ENCODE assay signal across 16 mouse cellular contexts in genomic region chr11:101265906-101266305, GRCm38 (mm10). TPM values are rescaled to one million over a fixed set of nuclear protein-coding genes. Genes with fewer than 3 reads are reported as not detected.
A peak's percentile ranks its signal among the peaks of the same experiment; 100 is the strongest.
DNase-seq lines count a peak whose midpoint lies in the region; ATAC-seq and TF ChIP-seq lines count a peak whose summit lies in the region.
"Had no signal": no experiment of that assay in that cellular context is flagged by ENCODE, and none has a peak within 500 bp of the region (broad histone marks: within the 10 kb centered on the region; RNA-seq: fewer than 3 reads in every experiment).

No protein-coding gene starts in this region.

- H3K9me3 ChIP-seq in forebrain, embryonic 14.5 days (replicated peaks; ENCODE audit: control insufficient read depth, low read length) = no peaks in the 10 kb centered on the region
- H3K9me3 ChIP-seq in forebrain, embryonic 13.5 days (replicated peaks) = no peaks in the 10 kb centered on the region
- no peaks in the 10 kb centered on the region for H3K9me3 ChIP-seq in lung, embryonic 14.5 days (ENCODE audit: low read depth, low read length)
- no peaks in the 10 kb centered on the region for H3K9me3 ChIP-seq in forebrain, embryonic 16.5 days (ENCODE audit: control insufficient read depth, low read length)
- no peaks in the 10 kb centered on the region for H3K9me3 ChIP-seq in midbrain, embryonic 12.5 days
- H3K9me3 ChIP-seq: heart, embryonic 13.5 days; limb, embryonic 15.5 days; neural tube, embryonic 12.5 days had no signal

- no peak overlapping the region for H3K9ac ChIP-seq in forebrain, embryonic 14.5 days (ENCODE audit: low read length)
- no peak overlapping the region for H3K9ac ChIP-seq in forebrain, embryonic 13.5 days
- no peak overlapping the region for H3K9ac ChIP-seq in lung, embryonic 14.5 days
- no peak overlapping the region for H3K9ac ChIP-seq in forebrain, embryonic 16.5 days (replicated peaks; ENCODE audit: low read depth, low read length)
- H3K9ac ChIP-seq in midbrain, embryonic 12.5 days (replicated peaks) = no peak overlapping the region
- H3K9ac ChIP-seq: limb, embryonic 15.5 days had no signal

- no peak for TF ChIP-seq CTCF in lung, embryonic 14.5 days (IDR thresholded peaks at IDR 0.05; ENCODE audit: low read depth)

- H3K4me3 ChIP-seq in forebrain, embryonic 14.5 days (ENCODE audit: low read depth, low read length) = 0 out of 2 replicates have a peak overlapping the region, but pooled peaks have one; percentile 14
- H3K4me3 ChIP-seq in forebrain, embryonic 13.5 days = no peak overlapping the region
- no peak overlapping the region; the same call in 1 of the 2 replicates for H3K4me3 ChIP-seq in lung, embryonic 14.5 days (ENCODE audit: low read depth, low read length)
- H3K4me3 ChIP-seq in forebrain, embryonic 16.5 days (replicated peaks; ENCODE audit: low read length) = no peak overlapping the region
- H3K4me3 ChIP-seq in midbrain, embryonic 12.5 days = peak overlapping the region; percentile 35; the same call in 1 of the 2 replicates

- DNase-seq in forebrain, embryonic 14.5 days (ENCODE audit: low spot score) = no peak
- no peak for DNase-seq in lung, embryonic 14.5 days
- DNase-seq in lung, postnatal 14 days = no peak
- DNase-seq in embryo, embryonic 10.5 days (ENCODE audit: low spot score) = no peak
- no peak for DNase-seq in right cerebral cortex, postnatal 4 days
- DNase-seq: adrenal gland, adult 2 months; cerebellum, adult 2 months; kidney, postnatal 25 days; lung, adult 2 months; thymus, postnatal 25 days had no signal

- H3K4me1 ChIP-seq in forebrain, embryonic 14.5 days (ENCODE audit: control insufficient read depth, insufficient read depth, low read length) = peaks cover 3% of the 10 kb centered on the region
- peaks cover 28% of the 10 kb centered on the region for H3K4me1 ChIP-seq in forebrain, embryonic 13.5 days
- peaks cover 16% of the 10 kb centered on the region for H3K4me1 ChIP-seq in lung, embryonic 14.5 days (ENCODE audit: insufficient read depth)
- peaks cover 12% of the 10 kb centered on the region for H3K4me1 ChIP-seq in forebrain, embryonic 16.5 days (replicated peaks; ENCODE audit: control insufficient read depth, insufficient read depth, low read length)
- peaks cover 34% of the 10 kb centered on the region for H3K4me1 ChIP-seq in midbrain, embryonic 12.5 days

- H3K36me3 ChIP-seq in forebrain, embryonic 14.5 days (ENCODE audit: control insufficient read depth, insufficient read depth, low read length) = no peaks in the 10 kb centered on the region
- H3K36me3 ChIP-seq in forebrain, embryonic 13.5 days (ENCODE audit: poor library complexity, severe bottlenecking) = no peaks in the 10 kb centered on the region
- no peaks in the 10 kb centered on the region for H3K36me3 ChIP-seq in lung, embryonic 14.5 days (ENCODE audit: insufficient read depth)
- no peaks in the 10 kb centered on the region for H3K36me3 ChIP-seq in forebrain, embryonic 16.5 days (ENCODE audit: control insufficient read depth, insufficient read depth)
- no peaks in the 10 kb centered on the region for H3K36me3 ChIP-seq in midbrain, embryonic 12.5 days
- H3K36me3 ChIP-seq: limb, embryonic 15.5 days; neural tube, embryonic 12.5 days had no signal

- H3K27me3 ChIP-seq in forebrain, embryonic 14.5 days (replicated peaks; ENCODE audit: control insufficient read depth, insufficient read depth, low read length) = peaks cover 44% of the 10 kb centered on the region
- peaks cover 70% of the 10 kb centered on the region for H3K27me3 ChIP-seq in forebrain, embryonic 13.5 days
- peaks cover 38% of the 10 kb centered on the region for H3K27me3 ChIP-seq in lung, embryonic 14.5 days (ENCODE audit: insufficient read depth, low read length)
- peaks cover 38% of the 10 kb centered on the region for H3K27me3 ChIP-seq in forebrain, embryonic 16.5 days (replicated peaks; ENCODE audit: control insufficient read depth, insufficient read depth, low read length)
- H3K27me3 ChIP-seq in midbrain, embryonic 12.5 days = peaks cover 80% of the 10 kb centered on the region

- no peak for ATAC-seq in forebrain, embryonic 14.5 days
- ATAC-seq in forebrain, embryonic 13.5 days = no peak
- ATAC-seq in lung, embryonic 14.5 days (ENCODE audit: insufficient read depth) = no peak
- no peak for ATAC-seq in forebrain, embryonic 16.5 days
- ATAC-seq in midbrain, embryonic 12.5 days (ENCODE audit: low FRiP score, low read depth) = no peak

- no peak overlapping the region for H3K4me2 ChIP-seq in forebrain, embryonic 14.5 days (ENCODE audit: low read length)
- H3K4me2 ChIP-seq in forebrain, embryonic 13.5 days = no peak overlapping the region
- peak overlapping the region; percentile 64 for H3K4me2 ChIP-seq in lung, embryonic 14.5 days
- peak overlapping the region; percentile 58; the same call in 1 of the 2 replicates for H3K4me2 ChIP-seq in forebrain, embryonic 16.5 days (ENCODE audit: low read length)
- H3K4me2 ChIP-seq in midbrain, embryonic 12.5 days (replicated peaks) = peak overlapping the region; percentile 55; the same call in 1 of the 2 replicates

- no peak overlapping the region for H3K27ac ChIP-seq in forebrain, embryonic 14.5 days (ENCODE audit: low read depth, low read length)
- no peak overlapping the region for H3K27ac ChIP-seq in forebrain, embryonic 13.5 days
- no peak overlapping the region for H3K27ac ChIP-seq in lung, embryonic 14.5 days (ENCODE audit: low read depth)
- H3K27ac ChIP-seq in forebrain, embryonic 16.5 days (ENCODE audit: low read length) = no peak overlapping the region
- no peak overlapping the region for H3K27ac ChIP-seq in midbrain, embryonic 12.5 days (replicated peaks)
- H3K27ac ChIP-seq: heart, embryonic 13.5 days; limb, embryonic 15.5 days; neural tube, embryonic 12.5 days had no signal

- WGBS in forebrain, embryonic 14.5 days = 12% methylated on average over 6 of the region's 6 CpGs
- WGBS in forebrain, embryonic 13.5 days = 10% methylated on average over 6 of the region's 6 CpGs
- whole genome bisulfite sequencing in lung, embryonic 14.5 days = 36% methylated on average over 6 of the region's 6 CpGs
- 16% methylated on average over 6 of the region's 6 CpGs for WGBS in forebrain, embryonic 16.5 days
- WGBS in midbrain, embryonic 12.5 days = 9% methylated on average over 6 of the region's 6 CpGs

RNA-seq across cellular contexts. Expression of gene Wnk4, which starts 5.5 kb away (rescaled TPM):
- 3.0 and 3.4 TPM in 2 replicates for polyA plus RNA-seq in forebrain, embryonic 14.5 days (2014; fragmentation: Nextera tagmentation; extraction: Ambion mirVana)
- polyA plus RNA-seq in forebrain, embryonic 13.5 days (2015; fragmentation: Nextera tagmentation; extraction: Ambion mirVana) = 4.4 and 4.5 TPM in 2 replicates
- polyA plus RNA-seq in lung, embryonic 14.5 days (2014; fragmentation: Nextera tagmentation; extraction: Ambion mirVana) = 5.3 and 5.8 TPM in 2 replicates
- 5.8 and 6.2 TPM in 2 replicates for polyA plus RNA-seq in forebrain, embryonic 16.5 days (2015; fragmentation: Nextera tagmentation; extraction: Ambion mirVana)
- polyA plus RNA-seq in midbrain, embryonic 12.5 days (2016; fragmentation: Nextera tagmentation; extraction: Ambion mirVana) = 7.8 and 10.2 TPM in 2 replicates

RNA-seq across cellular contexts. Expression of gene Vps25, which starts 12.4 kb away (rescaled TPM):
- 110 and 118 TPM in 2 replicates for polyA plus RNA-seq in forebrain, embryonic 14.5 days (2014; fragmentation: Nextera tagmentation; extraction: Ambion mirVana)
- 92.6 and 109 TPM in 2 replicates for polyA plus RNA-seq in forebrain, embryonic 13.5 days (2015; fragmentation: Nextera tagmentation; extraction: Ambion mirVana)
- 132 and 139 TPM in 2 replicates for polyA plus RNA-seq in lung, embryonic 14.5 days (2014; fragmentation: Nextera tagmentation; extraction: Ambion mirVana)
- 91.1 and 93.3 TPM in 2 replicates for polyA plus RNA-seq in forebrain, embryonic 16.5 days (2015; fragmentation: Nextera tagmentation; extraction: Ambion mirVana)
- 101 and 102 TPM in 2 replicates for polyA plus RNA-seq in midbrain, embryonic 12.5 days (2016; fragmentation: Nextera tagmentation; extraction: Ambion mirVana)

RNA-seq across cellular contexts. Expression of gene Cntd1, which starts 12.9 kb away (rescaled TPM):
- 0.76 and 1.3 TPM in 2 replicates for polyA plus RNA-seq in forebrain, embryonic 14.5 days (2014; fragmentation: Nextera tagmentation; extraction: Ambion mirVana)
- 1.2 and 1.9 TPM in 2 replicates for polyA plus RNA-seq in forebrain, embryonic 13.5 days (2015; fragmentation: Nextera tagmentation; extraction: Ambion mirVana)
- 1.0 and 1.9 TPM in 2 replicates for polyA plus RNA-seq in lung, embryonic 14.5 days (2014; fragmentation: Nextera tagmentation; extraction: Ambion mirVana)
- polyA plus RNA-seq in forebrain, embryonic 16.5 days (2015; fragmentation: Nextera tagmentation; extraction: Ambion mirVana) = 0.91 TPM in 2 replicates
- 1.3 and 1.6 TPM in 2 replicates for polyA plus RNA-seq in midbrain, embryonic 12.5 days (2016; fragmentation: Nextera tagmentation; extraction: Ambion mirVana)

RNA-seq across cellular contexts. Expression of gene Coa3, which starts 13.0 kb away (rescaled TPM):
- 237 and 260 TPM in 2 replicates for polyA plus RNA-seq in forebrain, embryonic 14.5 days (2014; fragmentation: Nextera tagmentation; extraction: Ambion mirVana)
- 190 and 203 TPM in 2 replicates for polyA plus RNA-seq in forebrain, embryonic 13.5 days (2015; fragmentation: Nextera tagmentation; extraction: Ambion mirVana)
- polyA plus RNA-seq in lung, embryonic 14.5 days (2014; fragmentation: Nextera tagmentation; extraction: Ambion mirVana) = 190 and 197 TPM in 2 replicates
- polyA plus RNA-seq in forebrain, embryonic 16.5 days (2015; fragmentation: Nextera tagmentation; extraction: Ambion mirVana) = 191 and 197 TPM in 2 replicates
- polyA plus RNA-seq in midbrain, embryonic 12.5 days (2016; fragmentation: Nextera tagmentation; extraction: Ambion mirVana) = 196 and 198 TPM in 2 replicates

RNA-seq across cellular contexts. Expression of gene Ramp2, which starts 20.1 kb away (rescaled TPM):
- polyA plus RNA-seq in forebrain, embryonic 14.5 days (2014; fragmentation: Nextera tagmentation; extraction: Ambion mirVana) = 80.4 and 80.9 TPM in 2 replicates
- 43.9 and 55.3 TPM in 2 replicates for polyA plus RNA-seq in forebrain, embryonic 13.5 days (2015; fragmentation: Nextera tagmentation; extraction: Ambion mirVana)
- 271 and 276 TPM in 2 replicates for polyA plus RNA-seq in lung, embryonic 14.5 days (2014; fragmentation: Nextera tagmentation; extraction: Ambion mirVana)
- polyA plus RNA-seq in forebrain, embryonic 16.5 days (2015; fragmentation: Nextera tagmentation; extraction: Ambion mirVana) = 67.4 and 72.0 TPM in 2 replicates
- 70.3 and 76.3 TPM in 2 replicates for polyA plus RNA-seq in midbrain, embryonic 12.5 days (2016; fragmentation: Nextera tagmentation; extraction: Ambion mirVana)

Comparison
In these comparisons a context has a peak if more than half of its experiments do, and no peak if none do; other contexts are left out.
1. H3K4me2 ChIP-seq: peak in lung, embryonic 14.5 days (single experiment), forebrain, embryonic 16.5 days (single experiment) and midbrain, embryonic 12.5 days (single experiment); none in forebrain, embryonic 14.5 days (single experiment) and forebrain, embryonic 13.5 days (single experiment).
2. H3K4me3 ChIP-seq: peak in forebrain, embryonic 14.5 days (single experiment) and midbrain, embryonic 12.5 days (single experiment); none in forebrain, embryonic 13.5 days (single experiment), lung, embryonic 14.5 days (single experiment) and forebrain, embryonic 16.5 days (single experiment).